Mouse (Mus musculus): ENCODE measurements around the gene Cpa1. TPM values are rescaled to one million over a fixed set of nuclear protein-coding genes. Genes with fewer than 3 reads are reported as not detected.
A peak's percentile ranks its signal among the peaks of the same experiment; 100 is the strongest.

Gene Cpa1
- polyA plus RNA-seq, 1 experiment from 2014 or later: 0.18 TPM

- ATAC-seq (ENCODE audit: low FRiP score, low read depth): no peak
- H3K4me1 ChIP-seq: peaks cover 12% of the 10 kb centered on the region
- 27% methylated on average over 5 of the region's 5 CpGs for WGBS
- H3K9ac ChIP-seq: no peak overlapping the region
- H3K36me3 ChIP-seq: no peaks in the 10 kb centered on the region
- no peaks in the 10 kb centered on the region for H3K27me3 ChIP-seq (replicated peaks)
- H3K4me2 ChIP-seq (replicated peaks): no peak overlapping the region
- no peak overlapping the region for H3K27ac ChIP-seq
- H3K9me3 ChIP-seq: no peaks in the 10 kb centered on the region
- no peak overlapping the region for H3K4me3 ChIP-seq
Measured at GRCm38 (mm10) chr6:30611212-30611611, 27.8 kb upstream of the Cpa1 start.

GRCm38 (mm10) chr6:30614251-30614650, 24.8 kb upstream of the Cpa1 start:
- 54% methylated on average over 6 of the region's 6 CpGs for WGBS
- Histone ChIP-seq H3K36me3 (no peaks in the 10 kb centered on the region), H3K9ac (no peak overlapping the region), H3K4me2 (replicated peaks) (no peak overlapping the region), H3K9me3 (no peaks in the 10 kb centered on the region), H3K4me3 (no peak overlapping the region), H3K27ac (no peak overlapping the region), H3K4me1 (peaks cover 40% of the 10 kb centered on the region), H3K27me3 (replicated peaks) (no peaks in the 10 kb centered on the region)
- ATAC-seq (ENCODE audit: low FRiP score, low read depth): no peak

GRCm38 (mm10) chr6:30615741-30616140, 23.3 kb upstream of the Cpa1 start:
- no peak for ATAC-seq (ENCODE audit: low FRiP score, low read depth)
- Histone ChIP-seq H3K27me3 (replicated peaks) (no peaks in the 10 kb centered on the region), H3K9ac (no peak overlapping the region), H3K27ac (no peak overlapping the region), H3K4me1 (peaks cover 40% of the 10 kb centered on the region), H3K4me2 (replicated peaks) (no peak overlapping the region), H3K36me3 (no peaks in the 10 kb centered on the region), H3K9me3 (no peaks in the 10 kb centered on the region), H3K4me3 (no peak overlapping the region)
- WGBS: 25% methylated on average over 4 of the region's 4 CpGs

- Histone ChIP-seq H3K4me2 (replicated peaks) (peak overlapping the region; percentile 57), H3K4me3 (no peak overlapping the region), H3K27ac (0 out of 2 replicates have a peak overlapping the region, but pooled peaks have one; percentile 72), H3K4me1 (peaks cover 36% of the 10 kb centered on the region), H3K36me3 (no peaks in the 10 kb centered on the region), H3K27me3 (replicated peaks) (no peaks in the 10 kb centered on the region), H3K9ac (no peak overlapping the region), H3K9me3 (no peaks in the 10 kb centered on the region)
- no peak for ATAC-seq (ENCODE audit: low FRiP score, low read depth)
- 1% methylated on average over 8 of the region's 8 CpGs for WGBS
Measured at GRCm38 (mm10) chr6:30616491-30616941, 22.5 kb upstream of the Cpa1 start.

- Histone ChIP-seq H3K4me2 (replicated peaks) (peak overlapping the region; percentile 57), H3K27ac (peak overlapping the region; percentile 72), H3K4me1 (peaks cover 36% of the 10 kb centered on the region), H3K4me3 (peak overlapping the region; percentile 9; the same call in 1 of the 2 replicates), H3K27me3 (replicated peaks) (no peaks in the 10 kb centered on the region), H3K36me3 (no peaks in the 10 kb centered on the region), H3K9me3 (no peaks in the 10 kb centered on the region), H3K9ac (0 out of 2 replicates have a peak overlapping the region, but pooled peaks have one; percentile 38)
- WGBS: 2% methylated on average over 13 of the region's 13 CpGs
- peak; percentile 49; the same call in 1 of the 2 replicates for ATAC-seq (ENCODE audit: low FRiP score, low read depth)
Measured at GRCm38 (mm10) chr6:30617020-30617958, 21.7 kb upstream of the Cpa1 start.

GRCm38 (mm10) chr6:30617959-30618590, 20.9 kb upstream of the Cpa1 start:
- Histone ChIP-seq H3K9ac (peak overlapping the region; percentile 38; the same call in 1 of the 2 replicates), H3K4me1 (peaks cover 36% of the 10 kb centered on the region), H3K4me3 (peak overlapping the region; percentile 9), H3K4me2 (replicated peaks) (peak overlapping the region; percentile 57), H3K27ac (peak overlapping the region; percentile 72), H3K27me3 (replicated peaks) (no peaks in the 10 kb centered on the region), H3K36me3 (no peaks in the 10 kb centered on the region), H3K9me3 (no peaks in the 10 kb centered on the region)
- 1% methylated on average over 18 of the region's 18 CpGs for WGBS
- peak; percentile 90 for ATAC-seq (ENCODE audit: low FRiP score, low read depth)

- H3K4me2 ChIP-seq (replicated peaks): peak overlapping the region; percentile 57; the same call in 1 of the 2 replicates
Measured at GRCm38 (mm10) chr6:30618735-30619134, 20.3 kb upstream of the Cpa1 start.

GRCm38 (mm10) chr6:30619606-30620005, 19.4 kb upstream of the Cpa1 start:
- no peak overlapping the region for H3K4me3 ChIP-seq
- H3K27ac ChIP-seq: no peak overlapping the region
- H3K4me1 ChIP-seq: peaks cover 36% of the 10 kb centered on the region
- H3K4me2 ChIP-seq (replicated peaks): no peak overlapping the region
- WGBS: 67% methylated on average over 5 of the region's 5 CpGs
- H3K9ac ChIP-seq: no peak overlapping the region
- no peaks in the 10 kb centered on the region for H3K36me3 ChIP-seq
- H3K9me3 ChIP-seq: no peaks in the 10 kb centered on the region
- no peak for ATAC-seq (ENCODE audit: low FRiP score, low read depth)
- H3K27me3 ChIP-seq (replicated peaks): no peaks in the 10 kb centered on the region

More at GRCm38 (mm10) chr6:30618735-30619134, 20.3 kb upstream of the Cpa1 start:
- no peak for ATAC-seq (ENCODE audit: low FRiP score, low read depth)
- H3K9ac ChIP-seq: no peak overlapping the region
- H3K27me3 ChIP-seq (replicated peaks): no peaks in the 10 kb centered on the region
- no peaks in the 10 kb centered on the region for H3K36me3 ChIP-seq
- 28% methylated on average over 6 of the region's 6 CpGs for WGBS
- H3K9me3 ChIP-seq: no peaks in the 10 kb centered on the region
- H3K27ac ChIP-seq: no peak overlapping the region
- no peak overlapping the region for H3K4me3 ChIP-seq
- H3K4me1 ChIP-seq: peaks cover 36% of the 10 kb centered on the region

GRCm38 (mm10) chr6:30620591-30620990, 18.4 kb upstream of the Cpa1 start:
- Histone ChIP-seq H3K9ac (no peak overlapping the region), H3K4me2 (replicated peaks) (no peak overlapping the region), H3K4me3 (no peak overlapping the region), H3K9me3 (no peaks in the 10 kb centered on the region), H3K36me3 (no peaks in the 10 kb centered on the region), H3K27ac (no peak overlapping the region), H3K27me3 (replicated peaks) (no peaks in the 10 kb centered on the region), H3K4me1 (peaks cover 34% of the 10 kb centered on the region)
- ATAC-seq (ENCODE audit: low FRiP score, low read depth): no peak
- WGBS: 82% methylated on average over 4 of the region's 4 CpGs

- H3K27ac ChIP-seq: no peak overlapping the region
- no peak for ATAC-seq (ENCODE audit: low FRiP score, low read depth)
- H3K36me3 ChIP-seq: no peaks in the 10 kb centered on the region
- no peaks in the 10 kb centered on the region for H3K9me3 ChIP-seq
- 94% methylated on average over 6 of the region's 6 CpGs for WGBS
- H3K4me2 ChIP-seq (replicated peaks): no peak overlapping the region
- no peak overlapping the region for H3K9ac ChIP-seq
- peaks cover 30% of the 10 kb centered on the region for H3K4me1 ChIP-seq
- no peaks in the 10 kb centered on the region for H3K27me3 ChIP-seq (replicated peaks)
- H3K4me3 ChIP-seq: no peak overlapping the region
Measured at GRCm38 (mm10) chr6:30620994-30621393, 18.0 kb upstream of the Cpa1 start.

- H3K4me3 ChIP-seq: no peak overlapping the region
- no peak overlapping the region for H3K4me2 ChIP-seq (replicated peaks)
- H3K4me1 ChIP-seq: peaks cover 20% of the 10 kb centered on the region
- no peaks in the 10 kb centered on the region for H3K36me3 ChIP-seq
- H3K27me3 ChIP-seq (replicated peaks): no peaks in the 10 kb centered on the region
- H3K27ac ChIP-seq: no peak overlapping the region
- H3K9ac ChIP-seq: no peak overlapping the region
- WGBS: 89% methylated on average over 4 of the region's 4 CpGs
- no peaks in the 10 kb centered on the region for H3K9me3 ChIP-seq
- ATAC-seq (ENCODE audit: low FRiP score, low read depth): no peak
Measured at GRCm38 (mm10) chr6:30621986-30622389, 17.0 kb upstream of the Cpa1 start.

GRCm38 (mm10) chr6:30624763-30625162, 14.3 kb upstream of the Cpa1 start:
- Histone ChIP-seq H3K9me3 (no peaks in the 10 kb centered on the region), H3K9ac (no peak overlapping the region), H3K27me3 (replicated peaks) (no peaks in the 10 kb centered on the region), H3K36me3 (no peaks in the 10 kb centered on the region), H3K4me2 (replicated peaks) (no peak overlapping the region), H3K27ac (no peak overlapping the region), H3K4me3 (no peak overlapping the region), H3K4me1 (peaks cover 6% of the 10 kb centered on the region)
- no peak for ATAC-seq (ENCODE audit: low FRiP score, low read depth)
- WGBS: 96% methylated on average over 9 of the region's 9 CpGs
